Mouse (Mus musculus) cerebellum, adult (tissue): ENCODE measurements around the gene Stt3b.

ENCODE experiments used
- ATAC-seq: cut with Nextera tagmentation; 2 replicates; pipeline ENCODE4 v1.9.2; 2017; ENCODE audit warnings: mild to moderate bottlenecking, moderate library complexity, mixed read lengths; ENCODE audit not compliant: insufficient number of reproducible peaks, low FRiP score, low TSS enrichment

Stt3b gene

GRCm38 (mm10) chr9:115217984-115218383 lies 92.2 kb downstream of the Stt3b start:
- no peak for ATAC-seq

- no peak for ATAC-seq
These were observed 94.2 kb downstream of the Stt3b start for GRCm38 (mm10) chr9:115215830-115216701.

- ATAC-seq = no peak
These were observed 95.3 kb downstream of the Stt3b start for GRCm38 (mm10) chr9:115214572-115215571.

- ATAC-seq = no peak
These were observed 96.4 kb downstream of the Stt3b start for GRCm38 (mm10) chr9:115213755-115214264.

GRCm38 (mm10) chr9:115210535-115210934 lies 99.7 kb downstream of the Stt3b start:
- ATAC-seq = no peak

- ATAC-seq = no peak
These were observed 100.5 kb downstream of the Stt3b start for GRCm38 (mm10) chr9:115209737-115210136.

- ATAC-seq = no peak
These were observed 104.0 kb downstream of the Stt3b start for GRCm38 (mm10) chr9:115206219-115206618.

GRCm38 (mm10) chr9:115205491-115205890 lies 104.7 kb downstream of the Stt3b start:
- ATAC-seq = no peak

GRCm38 (mm10) chr9:115203136-115203535 lies 107.1 kb downstream of the Stt3b start:
- ATAC-seq = no peak

- ATAC-seq = no peak
These were observed 109.0 kb downstream of the Stt3b start for GRCm38 (mm10) chr9:115201264-115201663.

GRCm38 (mm10) chr9:115200166-115200862 lies 109.9 kb downstream of the Stt3b start:
- ATAC-seq = no peak

GRCm38 (mm10) chr9:115197082-115197481 lies 113.1 kb downstream of the Stt3b start:
- ATAC-seq = no peak

- no peak for ATAC-seq
These were observed 117.3 kb downstream of the Stt3b start for GRCm38 (mm10) chr9:115192890-115193289.
